Mouse (Mus musculus) CH12.LX (cell line): ENCODE measurements at regions not wholly inside any gene's neighbourhood (a gene's known extent, or its start where the extent isn't known, plus 50 kb on each side); places are given as distances from the start of the nearest gene placed in this dataset.

Source experiments
- DNase-seq: peaks from one replicate; pipeline ENCODE4 v3.0.0-alpha.2; 2013; ENCODE audit errors: extremely low read depth
- H3K27ac ChIP-seq: 2 replicates; pipeline ENCODE4 v1.5.1; 2012; ENCODE audit warnings: low read depth, mild to moderate bottlenecking, control low read depth, moderate library complexity; ENCODE audit not compliant: insufficient read depth
- H3K27me3 ChIP-seq: replicated peaks from 2 replicates; pipeline ENCODE3; 2012; ENCODE audit warnings: inconsistent platforms
- H3K36me3 ChIP-seq, 2 experiments: replicated peaks in 1 of 2; 2 replicates each; pipeline versions ENCODE3 to v1.6.1; 2012; ENCODE audit warnings: inconsistent platforms in 1 of 2, low read length in 1 of 2, mild to moderate bottlenecking in 1 of 2, mixed read lengths in 1 of 2, moderate library complexity in 1 of 2; ENCODE audit not compliant: control insufficient read depth in 1 of 2, insufficient read depth in 1 of 2
- H3K4me1 ChIP-seq, 2 experiments: 2 replicates each; pipeline ENCODE4 v1.6.1; 2012; ENCODE audit warnings: inconsistent platforms in 1 of 2, moderate library complexity in 1 of 2; ENCODE audit not compliant: insufficient read depth in 2 of 2, control insufficient read depth in 1 of 2
- H3K4me2 ChIP-seq: 2 replicates; pipeline ENCODE4 v1.6.1; 2012; ENCODE audit warnings: low read depth, mild to moderate bottlenecking, control low read depth; ENCODE audit not compliant: poor library complexity, insufficient read depth, severe bottlenecking
- H3K4me3 ChIP-seq, 3 experiments: fragments of 150-350 bp in 1 of 3; sonication (generic) in 1 of 3; replicated peaks in 1 of 3; 2 replicates each; pipeline versions ENCODE3 to v1.5.1; 2011 to 2012; ENCODE audit warnings: low read depth in 2 of 3, low read length in 2 of 3, mild to moderate bottlenecking in 2 of 3, moderate library complexity in 2 of 3, control low read depth in 1 of 3, improper control_type of control experiment in 1 of 3, inconsistent platforms in 1 of 3, mixed read lengths in 1 of 3; ENCODE audit not compliant: poor library complexity in 1 of 3
- H3K79me2 ChIP-seq: replicated peaks from 2 replicates; pipeline ENCODE4 v1.6.1; 2012; ENCODE audit warnings: mild to moderate bottlenecking, moderate library complexity; ENCODE audit not compliant: control insufficient read depth, poor library complexity, insufficient read depth, severe bottlenecking; ENCODE audit errors: extremely low read depth
- H3K9ac ChIP-seq: 2 replicates; pipeline ENCODE4 v1.6.1; 2012; ENCODE audit warnings: low read depth, mild to moderate bottlenecking, control low read depth, moderate library complexity; ENCODE audit not compliant: insufficient read depth
- H3K9me3 ChIP-seq: replicated peaks from 2 replicates; pipeline ENCODE3; 2012; ENCODE audit warnings: low read length, inconsistent platforms, mixed read lengths
- CHD2 ChIP-seq: IDR thresholded peaks from 2 replicates; pipeline ENCODE4 v1.6.1; 2011; ENCODE audit warnings: low read length, improper control_type of control experiment
- CTCF ChIP-seq, 2 experiments: IDR thresholded peaks in 1 of 2; conservative IDR thresholded peaks in 1 of 2; 2 replicates each; pipeline ENCODE4 v1.5.1; 2011 to 2012; ENCODE audit warnings: low read depth in 2 of 2, low read length in 2 of 2, improper control_type of control experiment in 1 of 2, inconsistent platforms in 1 of 2, mild to moderate bottlenecking in 1 of 2, moderate library complexity in 1 of 2
- EP300 ChIP-seq: IDR thresholded peaks from 2 replicates; pipeline ENCODE4 v1.6.1; 2011; ENCODE audit warnings: low read length, improper control_type of control experiment
- GABPA ChIP-seq: IDR thresholded peaks from 2 replicates; pipeline ENCODE4 v1.6.1; 2012; ENCODE audit warnings: low read depth, low read length, improper control_type of control experiment, inconsistent platforms; ENCODE audit not compliant: insufficient replicate concordance
- JUN ChIP-seq: IDR thresholded peaks from 2 replicates; pipeline ENCODE4 v1.6.1; 2011; ENCODE audit warnings: low read depth, mild to moderate bottlenecking, low read length, improper control_type of control experiment, moderate library complexity; ENCODE audit not compliant: insufficient read depth
- JUND ChIP-seq: conservative IDR thresholded peaks from 2 replicates; pipeline ENCODE4 v1.6.1; 2011; ENCODE audit warnings: low read depth, low read length, improper control_type of control experiment
- KAT2A ChIP-seq: IDR thresholded peaks from 2 replicates; pipeline ENCODE4 v1.6.1; 2012; ENCODE audit warnings: low read length, improper control_type of control experiment, inconsistent platforms; ENCODE audit not compliant: insufficient replicate concordance
- MAX ChIP-seq: IDR thresholded peaks from 2 replicates; pipeline ENCODE4 v1.6.1; 2011; ENCODE audit warnings: low read length, improper control_type of control experiment
- MEF2A ChIP-seq: IDR thresholded peaks from 2 replicates; pipeline ENCODE4 v1.6.1; 2014; ENCODE audit warnings: low read depth, mild to moderate bottlenecking, inconsistent platforms, low read length, improper control_type of control experiment, borderline replicate concordance
- MXI1 ChIP-seq: IDR thresholded peaks from 2 replicates; pipeline ENCODE4 v1.6.1; 2011; ENCODE audit warnings: mild to moderate bottlenecking, low read depth, low read length, improper control_type of control experiment
- MYC ChIP-seq: IDR thresholded peaks from 2 replicates; pipeline ENCODE4 v1.6.1; 2011; ENCODE audit warnings: low read depth, mild to moderate bottlenecking, improper control_type of control experiment, low read length
- NELFE ChIP-seq: IDR thresholded peaks from 2 replicates; pipeline ENCODE4 v1.6.1; 2011; ENCODE audit warnings: low read depth, low read length, improper control_type of control experiment
- NRF1 ChIP-seq: IDR thresholded peaks from 2 replicates; pipeline ENCODE4 v1.6.1; 2014; ENCODE audit warnings: low read depth, mild to moderate bottlenecking, inconsistent platforms, low read length, improper control_type of control experiment, moderate library complexity
- POLR2AphosphoS2 ChIP-seq: IDR thresholded peaks from 2 replicates; pipeline ENCODE4 v1.6.1; 2011; ENCODE audit warnings: low read depth, low read length, improper control_type of control experiment
- RAD21 ChIP-seq: IDR thresholded peaks from 2 replicates; pipeline ENCODE4 v1.6.1; 2011; ENCODE audit warnings: low read depth, mild to moderate bottlenecking, low read length, improper control_type of control experiment, moderate library complexity
- SIN3A ChIP-seq: IDR thresholded peaks from 2 replicates; pipeline ENCODE4 v1.6.1; 2012; ENCODE audit warnings: low read length, improper control_type of control experiment, inconsistent platforms
- SMC3 ChIP-seq: IDR thresholded peaks from 2 replicates; pipeline ENCODE4 v1.6.1; 2011; ENCODE audit warnings: low read depth, low read length, improper control_type of control experiment
- TBP ChIP-seq: conservative IDR thresholded peaks from 2 replicates; pipeline ENCODE4 v1.6.1; 2011; ENCODE audit warnings: low read depth, low read length, improper control_type of control experiment
- ZKSCAN1 ChIP-seq: IDR thresholded peaks from 2 replicates; pipeline ENCODE4 v1.6.1; 2012; ENCODE audit warnings: low read depth, inconsistent platforms, low read length, improper control_type of control experiment, borderline replicate concordance
- ZNF384 ChIP-seq: IDR thresholded peaks from 2 replicates; pipeline ENCODE4 v1.6.1; 2012; ENCODE audit warnings: low read depth, low read length, improper control_type of control experiment, inconsistent platforms
- dilution Hi-C: fragments of 300-500 bp; cut with MboI; formaldehyde crosslinking; loops from 2 replicates; pipeline ENCODE4 v1.14.3; 2020; ENCODE audit warnings: low sequenced_read_pairs; ENCODE audit not compliant: extremely low pct_unique_long_range_greater_than_20kb, extremely low pct_ligation_motif_present
- in situ Hi-C: fragments of 300-500 bp; cut with MboI; formaldehyde crosslinking; loops from 3 replicates; pipeline ENCODE4 v1.14.3; 2019; ENCODE audit warnings: low sequenced_read_pairs, low pct_ligation_motif_present, low pct_unique_long_range_greater_than_20kb, mixed read lengths

DNA sequence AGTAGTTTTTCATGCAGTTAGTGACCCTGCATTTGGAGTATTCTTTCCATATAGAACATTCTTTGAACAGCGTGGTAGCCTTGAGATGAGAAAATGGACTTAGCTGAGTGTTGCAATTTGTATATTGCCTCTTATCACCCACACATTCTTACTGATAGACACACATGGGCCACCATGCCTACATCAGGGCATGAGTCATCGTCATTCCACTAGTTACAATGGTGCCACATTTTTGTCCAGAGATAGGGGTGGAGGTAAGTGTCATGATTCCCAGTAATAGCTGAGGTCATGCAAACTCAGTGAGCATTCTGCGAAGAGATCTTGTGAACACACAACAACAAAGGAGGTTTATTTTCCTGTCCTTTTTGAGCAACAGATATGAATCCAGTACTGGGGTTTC lies 128.0 kb downstream of the Arrdc4 start:
- no peak for DNase-seq
- H3K79me2 ChIP-seq: no peaks in the 10 kb centered on the region
- in situ Hi-C loops: no loop called here

GRCm38 (mm10) chr7:68610499-68610898 lies 138.5 kb downstream of the Arrdc4 start:
- Histone ChIP-seq H3K27me3 (no peaks in the 10 kb centered on the region), H3K36me3 (no peaks in the 10 kb centered on the region), H3K4me3 (no peak overlapping the region), H3K27ac (no peak overlapping the region), H3K9ac (no peak overlapping the region), H3K9me3 (peaks cover 50% of the 10 kb centered on the region), H3K79me2 (no peaks in the 10 kb centered on the region), H3K4me2 (no peak overlapping the region), H3K4me1 (no peaks in the 10 kb centered on the region)
- TF ChIP-seq ZKSCAN1: no peak
- no peak for TF ChIP-seq MXI1
- TF ChIP-seq NELFE: no peak
- TF ChIP-seq EP300: no peak
- TF ChIP-seq MYC: no peak
- no peak for TF ChIP-seq JUND
- TF ChIP-seq GABPA: no peak
- no peak for TF ChIP-seq ZNF384
- TF ChIP-seq NRF1: no peak
- no peak for TF ChIP-seq JUN
- no peak for TF ChIP-seq TBP
- no peak for TF ChIP-seq KAT2A
- TF ChIP-seq CHD2: no peak
- dilution Hi-C loops: no loop called here
- in situ Hi-C loops: no loop called here
- no peak for DNase-seq

More for the DNA sequence above, 128.0 kb downstream of the Arrdc4 start:
- Histone ChIP-seq H3K27me3 (no peaks in the 10 kb centered on the region), H3K27ac (no peak overlapping the region), H3K36me3 (no peaks in the 10 kb centered on the region), H3K9me3 (peaks cover 58% of the 10 kb centered on the region), H3K4me3 (no peak overlapping the region), H3K4me1 (no peaks in the 10 kb centered on the region), H3K4me2 (no peak overlapping the region), H3K9ac (no peak overlapping the region)
- TF ChIP-seq MXI1 (no peak), MAX (no peak), SMC3 (no peak), ZKSCAN1 (no peak), RAD21 (no peak)
- dilution Hi-C loops: no loop called here

DNA sequence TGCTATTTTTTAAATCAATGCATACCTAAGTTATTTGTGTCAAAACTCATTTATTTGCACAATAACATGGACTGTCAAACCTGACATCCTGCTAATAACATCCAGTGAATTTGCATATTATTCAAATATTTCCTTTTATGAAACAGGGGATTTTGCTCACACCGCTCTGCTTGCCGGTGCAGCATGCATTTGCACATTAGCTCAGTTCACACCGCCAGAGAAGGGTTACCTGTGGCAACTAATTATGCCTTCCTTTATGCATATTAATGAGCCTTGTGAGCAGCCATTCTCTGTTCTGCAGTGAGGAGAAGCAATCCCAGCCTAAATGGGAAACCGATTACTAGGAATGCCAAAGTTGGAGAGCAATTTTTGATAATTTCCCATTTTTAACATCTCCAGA lies 141.9 kb downstream of the Arrdc4 start:
- H3K79me2 ChIP-seq: no peaks in the 10 kb centered on the region
- no peaks in the 10 kb centered on the region for H3K27me3 ChIP-seq
- peaks cover 52% of the 10 kb centered on the region for H3K9me3 ChIP-seq
- DNase-seq: no peak
- H3K4me1 ChIP-seq: no peaks in the 10 kb centered on the region
- dilution Hi-C loops: no loop called here
- H3K27ac ChIP-seq: no peak overlapping the region
- no peak overlapping the region for H3K4me3 ChIP-seq
- no peak overlapping the region for H3K4me2 ChIP-seq
- no peak overlapping the region for H3K9ac ChIP-seq
- H3K36me3 ChIP-seq: no peaks in the 10 kb centered on the region
- in situ Hi-C loops: no loop called here
- TF ChIP-seq POLR2AphosphoS2 (no peak), SIN3A (no peak), ZNF384 (no peak), MEF2A (no peak), JUND (no peak), CTCF (conservative IDR thresholded peaks at IDR 0.05 in 1 of 2, IDR thresholded peaks at IDR 0.05 in 1 of 2; ENCODE audit: low read depth in 2 of 2, low read length in 2 of 2) (no peak)
